Mouse (Mus musculus) neural tube, embryonic 11.5 days (tissue): Measurements from ENCODE around the gene Aqr. TPM values are rescaled to one million over a fixed set of nuclear protein-coding genes. Genes with fewer than 3 reads are reported as not detected.
A peak's percentile ranks its signal among the peaks of the same experiment; 100 is the strongest.
"Not testable (repeated sequence)": the region's sequence is repeated elsewhere in the genome, so short reads cannot be mapped to it uniquely, and the experiment has no call there.

Source experiments
- ATAC-seq: fragments of 200-750 bp; cut with Nextera tagmentation; 2 replicates; pipeline ENCODE4 v1.8.0; 2017; ENCODE audit warnings: moderate number of reproducible peaks, mild to moderate bottlenecking, moderate TSS enrichment, moderate library complexity; ENCODE audit not compliant: insufficient read depth, low FRiP score, low TSS enrichment
- DNase-seq: peaks from one replicate; pipeline ENCODE4 v3.0.0-alpha.2; 2015; ENCODE audit warnings: low spot score
- H3K27ac ChIP-seq: fragments of 300-500 bp; sonication (generic); 2 replicates; pipeline ENCODE4 v1.5.1; 2014; ENCODE audit warnings: low read depth, mild to moderate bottlenecking, low read length
- H3K27me3 ChIP-seq: fragments of 300-500 bp; sonication (generic); 2 replicates; pipeline ENCODE4 v1.6.1; 2014; ENCODE audit warnings: mild to moderate bottlenecking, low read length, mixed read lengths; ENCODE audit not compliant: control insufficient read depth, insufficient read depth
- H3K36me3 ChIP-seq: fragments of 300-500 bp; sonication (generic); 2 replicates; pipeline ENCODE4 v1.6.1; 2014; ENCODE audit warnings: mild to moderate bottlenecking, low read length, moderate library complexity, mixed read lengths; ENCODE audit not compliant: control insufficient read depth, insufficient read depth
- H3K4me1 ChIP-seq: fragments of 300-500 bp; sonication (generic); 2 replicates; pipeline ENCODE4 v1.6.1; 2014; ENCODE audit warnings: low read length, mixed read lengths; ENCODE audit not compliant: control insufficient read depth, insufficient read depth
- H3K4me2 ChIP-seq: fragments of 300-500 bp; sonication (generic); 2 replicates; pipeline ENCODE4 v1.6.1; 2014; ENCODE audit warnings: low read depth, mild to moderate bottlenecking, moderate library complexity
- H3K4me3 ChIP-seq: fragments of 300-500 bp; sonication (generic); 2 replicates; pipeline ENCODE4 v1.5.1; 2014; ENCODE audit warnings: low read depth, low read length
- H3K9ac ChIP-seq: fragments of 300-500 bp; sonication (generic); 2 replicates; pipeline ENCODE4 v1.6.1; 2014; ENCODE audit warnings: mild to moderate bottlenecking, low read length
- H3K9me3 ChIP-seq: fragments of 300-500 bp; sonication (generic); 2 replicates; pipeline ENCODE4 v1.6.1; 2016; ENCODE audit warnings: low read length; ENCODE audit not compliant: control insufficient read depth
- WGBS: fragments of 180-500 bp; shearing (Covaris S2); extraction: QIAGEN DNeasy Blood & Tissue Kit; methylation state at CpG from one replicate; pipeline ENCODE4 v1.1.7; 2014; 5-methylcytosine and 5-hydroxymethylcytosine counted together
- polyA plus RNA-seq: library from polyadenylated mRNA; unstranded; fragments of >200 nt; fragmentation: Nextera tagmentation; extraction: Ambion mirVana; gene quantifications from 2 replicates; pipeline ENCODE4 v1.2.1, GENCODE M21; 2014

Aqr gene
- polyA plus RNA-seq = 62.7 and 64.3 TPM in 2 replicates

DNA sequence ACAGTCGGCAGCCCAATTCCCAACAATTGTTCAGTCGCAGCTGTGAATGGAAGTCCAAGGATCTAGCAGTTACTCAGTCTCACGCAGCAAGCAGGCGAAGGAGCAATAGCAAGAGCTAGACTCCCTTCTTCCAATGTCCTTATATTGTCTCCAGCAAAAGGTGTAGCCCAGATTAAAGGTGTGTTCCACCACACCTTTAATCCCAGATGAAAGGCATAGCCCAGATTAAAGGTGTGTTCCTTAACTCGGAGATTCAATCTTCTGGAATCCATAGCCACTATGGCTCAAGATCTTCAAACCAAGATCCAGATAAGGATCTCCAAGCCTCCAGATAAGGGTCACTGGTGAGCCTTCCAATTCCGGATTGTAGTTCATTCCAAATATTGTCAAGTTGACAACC lies at the start of gene Aqr:
Gene Aqr, minus strand, starts transcription at position 101 of the 400 bp plus-strand sequence.
- H3K36me3 ChIP-seq, H3K9ac ChIP-seq, ATAC-seq, H3K4me1 ChIP-seq, H3K4me2 ChIP-seq, H3K27ac ChIP-seq, DNase-seq, H3K27me3 ChIP-seq, H3K9me3 ChIP-seq, H3K4me3 ChIP-seq: not testable (repeated sequence)
- 90% methylated on average over 1 of the region's 6 CpGs for WGBS

DNA sequence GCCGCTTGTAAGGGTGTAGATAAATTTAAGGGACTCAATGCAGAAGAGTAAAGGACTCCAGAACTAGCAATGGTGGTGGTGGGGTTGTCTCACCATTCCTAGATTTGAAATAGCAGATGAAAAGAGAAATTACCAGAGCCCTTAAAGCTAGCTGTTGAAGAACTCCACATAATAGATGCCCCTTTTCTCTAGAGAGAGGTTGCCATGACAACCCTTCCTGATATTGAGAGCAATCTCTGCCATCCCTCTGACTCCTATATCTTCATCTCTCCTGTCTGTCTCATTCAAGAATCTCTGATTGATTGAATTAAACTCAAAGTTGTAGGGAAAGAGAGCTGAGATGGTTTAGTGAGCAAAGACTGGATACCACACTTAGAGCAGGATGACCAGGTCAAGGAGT lies 49.7 kb upstream of the Aqr start:
- H3K4me1 ChIP-seq = no peaks in the 10 kb centered on the region
- H3K4me2 ChIP-seq = no peak overlapping the region
- DNase-seq (no peak), ATAC-seq (no peak)
- no peak overlapping the region for H3K4me3 ChIP-seq
- 84% methylated on average over 1 of the region's 1 CpGs for WGBS
- no peak overlapping the region for H3K9ac ChIP-seq
- H3K27ac ChIP-seq = no peak overlapping the region
- H3K27me3 ChIP-seq = no peaks in the 10 kb centered on the region
- no peaks in the 10 kb centered on the region for H3K36me3 ChIP-seq
- H3K9me3 ChIP-seq = no peaks in the 10 kb centered on the region

DNA sequence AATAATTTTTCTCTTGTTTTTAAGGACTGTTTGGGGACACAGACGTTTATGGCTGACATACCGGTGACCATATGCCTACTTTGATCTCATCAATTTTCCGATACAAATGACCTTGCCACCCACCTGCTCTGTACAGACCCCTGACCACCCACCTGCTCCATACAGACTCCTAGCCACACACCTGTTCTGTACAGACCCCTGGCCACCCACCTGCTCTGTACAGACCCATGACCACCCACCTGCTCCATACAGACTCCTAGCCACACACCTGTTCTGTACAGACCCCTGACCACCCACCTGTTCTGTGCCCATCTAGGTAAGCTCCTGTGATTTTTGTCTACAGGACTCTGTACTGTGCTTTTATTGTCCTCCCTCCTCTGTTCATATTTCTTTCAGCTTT lies 48.8 kb upstream of the Aqr start:
- no peaks in the 10 kb centered on the region for H3K9me3 ChIP-seq
- WGBS = 87% methylated on average over 3 of the region's 3 CpGs
- no peak overlapping the region for H3K27ac ChIP-seq
- DNase-seq (no peak), ATAC-seq (no peak)
- H3K4me2 ChIP-seq = no peak overlapping the region
- no peak overlapping the region for H3K9ac ChIP-seq
- no peaks in the 10 kb centered on the region for H3K4me1 ChIP-seq
- H3K27me3 ChIP-seq = no peaks in the 10 kb centered on the region
- no peaks in the 10 kb centered on the region for H3K36me3 ChIP-seq
- H3K4me3 ChIP-seq = no peak overlapping the region

DNA sequence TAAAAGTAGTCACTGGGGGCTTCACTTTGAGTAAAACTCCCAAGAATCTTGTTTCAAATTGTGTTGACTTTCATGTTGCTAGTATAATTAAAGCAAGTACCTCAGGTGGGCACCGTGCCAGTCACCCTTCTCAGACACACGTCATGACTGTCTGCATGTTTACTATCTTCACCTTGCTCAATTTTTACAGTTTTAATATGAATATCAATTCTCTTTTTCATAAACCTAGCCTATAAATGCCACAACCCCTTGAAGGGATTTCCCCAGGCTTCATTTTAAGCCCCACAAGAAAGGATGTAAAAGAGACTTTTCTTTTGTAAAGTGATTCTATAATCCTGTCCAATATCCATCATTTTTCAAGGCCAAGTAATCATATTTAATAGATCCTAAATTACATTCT lies 44.4 kb upstream of the Aqr start:
- no peak for DNase-seq
- no peak overlapping the region for H3K4me3 ChIP-seq
- 92% methylated on average over 2 of the region's 2 CpGs for WGBS
- H3K4me1 ChIP-seq = no peaks in the 10 kb centered on the region
- no peak overlapping the region for H3K4me2 ChIP-seq
- no peaks in the 10 kb centered on the region for H3K9me3 ChIP-seq
- no peaks in the 10 kb centered on the region for H3K27me3 ChIP-seq
- H3K36me3 ChIP-seq = no peaks in the 10 kb centered on the region
- no peak overlapping the region for H3K27ac ChIP-seq
- H3K9ac ChIP-seq = no peak overlapping the region
- no peak for ATAC-seq

DNA sequence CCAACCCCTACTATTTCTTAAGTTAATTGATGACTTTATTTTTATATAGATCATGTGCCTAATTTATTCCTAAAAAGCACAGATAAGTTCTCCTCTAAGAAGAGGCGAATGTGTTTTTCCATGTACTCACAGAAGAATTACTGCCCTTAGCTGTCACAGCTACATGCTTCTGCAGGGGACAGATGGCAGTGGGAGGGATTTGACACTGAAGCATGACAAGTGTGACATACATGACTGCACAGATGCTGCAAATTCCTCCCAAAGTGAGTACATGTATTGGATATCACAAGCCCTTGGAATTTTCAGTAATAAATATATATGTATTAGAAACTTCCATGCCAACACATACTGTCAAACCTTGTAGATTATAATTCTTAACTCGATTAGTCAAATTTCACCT lies 41.8 kb upstream of the Aqr start:
- DNase-seq (no peak), ATAC-seq (no peak)
- Histone ChIP-seq H3K4me2 (no peak overlapping the region), H3K27ac (no peak overlapping the region), H3K4me3 (no peak overlapping the region), H3K9ac (no peak overlapping the region), H3K36me3 (no peaks in the 10 kb centered on the region), H3K27me3 (no peaks in the 10 kb centered on the region), H3K9me3 (no peaks in the 10 kb centered on the region), H3K4me1 (no peaks in the 10 kb centered on the region)
- WGBS = 82% methylated on average over 2 of the region's 2 CpGs

DNA sequence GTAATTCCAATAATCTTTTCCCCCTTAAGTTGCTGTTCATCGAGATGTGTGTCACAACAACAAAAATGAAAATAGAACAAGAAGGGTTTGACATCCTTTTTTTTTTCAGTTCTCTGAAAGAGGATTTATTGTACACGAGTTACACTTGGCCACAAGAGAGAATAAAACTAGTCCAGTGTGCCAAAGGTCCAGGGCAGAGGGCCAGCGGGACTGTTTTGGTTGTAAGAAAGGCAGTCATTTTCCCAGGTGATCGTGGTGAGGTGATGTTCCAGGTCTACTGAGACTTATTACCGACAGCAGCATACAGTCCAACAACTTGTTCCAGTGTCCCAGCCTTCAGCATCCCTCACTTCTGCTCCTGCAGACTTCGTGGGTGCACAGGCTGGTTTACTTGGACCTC lies 18.2 kb upstream of the Aqr start:
- H3K4me2 ChIP-seq = no peak overlapping the region
- DNase-seq (no peak), ATAC-seq (no peak)
- WGBS = 77% methylated on average over 6 of the region's 6 CpGs
- no peaks in the 10 kb centered on the region for H3K9me3 ChIP-seq
- no peak overlapping the region for H3K4me3 ChIP-seq
- H3K36me3 ChIP-seq = no peaks in the 10 kb centered on the region
- H3K27ac ChIP-seq = no peak overlapping the region
- no peaks in the 10 kb centered on the region for H3K27me3 ChIP-seq
- H3K9ac ChIP-seq = no peak overlapping the region
- H3K4me1 ChIP-seq = 0 out of 2 replicates have a peak, but pooled peaks cover 3% of the 10 kb centered on the region

DNA sequence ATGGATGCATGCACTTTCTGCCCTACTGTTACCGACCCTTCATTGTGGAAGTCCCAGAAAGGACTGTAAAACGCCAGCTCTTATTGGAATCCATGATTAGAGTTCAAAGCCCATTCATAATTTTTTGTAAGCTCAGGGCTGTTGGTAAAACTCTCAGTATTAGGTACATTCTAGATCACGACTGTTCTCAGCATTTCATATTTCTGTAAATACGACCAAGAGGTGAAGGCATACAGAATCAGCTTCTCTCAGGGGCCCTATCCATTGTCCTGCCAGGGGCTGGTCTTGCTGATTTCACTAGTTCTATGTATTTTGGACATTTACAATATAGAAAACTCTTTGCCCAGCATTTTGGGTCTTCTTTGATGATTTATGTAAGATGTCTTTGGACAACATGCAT lies 14.8 kb upstream of the Aqr start:
- DNase-seq = no peak
- peak overlapping the region; percentile 75 for H3K4me2 ChIP-seq
- H3K4me3 ChIP-seq = peak overlapping the region; percentile 80
- H3K9ac ChIP-seq = peak overlapping the region; percentile 94
- 39% methylated on average over 4 of the region's 4 CpGs for WGBS
- no peaks in the 10 kb centered on the region for H3K9me3 ChIP-seq
- no peak overlapping the region for H3K27ac ChIP-seq
- ATAC-seq = peak; percentile 28; the same call in 1 of the 2 replicates
- peaks cover 6% of the 10 kb centered on the region; the same call in 1 of the 2 replicates for H3K4me1 ChIP-seq
- H3K27me3 ChIP-seq = no peaks in the 10 kb centered on the region
- no peaks in the 10 kb centered on the region for H3K36me3 ChIP-seq

DNA sequence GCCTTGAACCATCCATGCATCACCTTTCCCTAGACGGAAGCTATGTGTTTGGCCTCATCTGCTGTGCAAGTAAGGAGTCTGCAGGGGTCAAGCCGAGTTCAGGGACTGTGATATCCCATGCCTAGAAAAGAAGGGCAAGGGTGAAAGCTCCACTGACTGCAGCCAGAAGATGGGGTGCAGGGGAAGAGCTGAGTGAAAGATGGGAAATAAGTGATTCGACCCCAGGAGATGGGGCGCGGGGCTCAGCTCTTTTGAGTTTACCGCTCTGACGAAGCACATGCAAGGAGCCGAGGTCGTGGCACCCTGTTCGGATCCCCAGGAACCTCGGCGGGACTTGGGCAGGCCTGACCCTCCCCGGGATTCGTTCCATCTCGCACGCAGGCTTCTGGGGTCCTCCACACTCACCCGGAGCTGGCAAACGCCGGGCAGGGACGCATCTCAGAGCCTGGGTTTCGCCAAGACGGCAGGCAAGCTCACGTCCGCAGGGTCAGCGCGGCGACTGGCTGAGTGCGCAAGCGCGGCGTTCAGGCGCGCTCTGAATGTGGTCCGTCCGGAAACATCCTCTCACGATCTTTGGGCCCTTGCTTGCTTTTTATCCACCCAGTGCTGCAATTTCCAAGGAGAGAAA lies 14.2 kb upstream of the Aqr start, which contains the start of gene Zfp770:
Gene Zfp770, minus strand, starts transcription at position 538 of the 628 bp plus-strand sequence.
- peak; percentile 89 for DNase-seq
- H3K9me3 ChIP-seq = no peaks in the 10 kb centered on the region
- H3K27me3 ChIP-seq = no peaks in the 10 kb centered on the region
- ATAC-seq = peak; percentile 89
- peak within 1 kb of the TSS; percentile 80 for H3K4me3 ChIP-seq
- H3K27ac ChIP-seq = 0 out of 2 replicates have a peak within 1 kb of the TSS, but pooled peaks have one; percentile 44
- peaks cover 6% of the 10 kb centered on the region; the same call in 1 of the 2 replicates for H3K4me1 ChIP-seq
- 0% methylated on average over 36 of the region's 36 CpGs for WGBS
- no peaks in the 10 kb centered on the region for H3K36me3 ChIP-seq
- H3K4me2 ChIP-seq = peak within 1 kb of the TSS; percentile 75
- H3K9ac ChIP-seq = peak within 1 kb of the TSS; percentile 94

DNA sequence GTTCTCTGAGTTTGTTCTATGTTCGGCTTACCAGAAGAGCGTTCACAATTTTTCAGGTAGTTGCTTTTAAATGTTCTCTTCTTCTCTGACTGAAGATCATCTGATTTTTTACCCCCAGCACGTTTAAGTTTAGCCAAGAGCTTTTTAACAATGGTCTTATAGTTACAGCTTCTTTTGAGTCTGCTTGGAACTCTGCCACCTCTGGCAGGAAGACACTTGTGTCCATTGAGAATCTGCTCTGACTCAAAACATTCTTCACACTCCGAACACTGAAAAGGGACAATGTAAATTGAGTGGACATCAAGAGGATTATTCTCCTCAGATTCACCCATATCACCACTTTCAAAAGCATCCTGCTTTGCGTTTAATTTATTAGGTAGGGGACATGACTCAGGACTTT lies 9.6 kb upstream of the Aqr start:
- ATAC-seq = no peak
- no peaks in the 10 kb centered on the region for H3K36me3 ChIP-seq
- H3K4me2 ChIP-seq = no peak overlapping the region

More for the DNA sequence above, 9.6 kb upstream of the Aqr start:
- H3K4me1 ChIP-seq = peaks cover 6% of the 10 kb centered on the region; the same call in 1 of the 2 replicates
- no peaks in the 10 kb centered on the region for H3K9me3 ChIP-seq
- H3K4me3 ChIP-seq = no peak overlapping the region
- no peak overlapping the region for H3K9ac ChIP-seq
- no peak for DNase-seq
- 91% methylated on average over 5 of the region's 5 CpGs for WGBS
- H3K27ac ChIP-seq = no peak overlapping the region
- H3K27me3 ChIP-seq = no peaks in the 10 kb centered on the region
